Mouse (Mus musculus) layer of hippocampus, adult 11-12 months (tissue): ENCODE results near the gene Zfhx3.

Source experiments
- DNase-seq: peaks from one replicate; pipeline ENCODE4 v3.0.0; 2022; ENCODE audit warnings: low spot score

Zfhx3 gene

GRCm38 (mm10) chr8:108798012-108798411 is 855.6 kb downstream of the Zfhx3 start:
- DNase-seq = peak; percentile 36

- no peak for DNase-seq
Observed at GRCm38 (mm10) chr8:108799250-108799649, 856.8 kb downstream of the Zfhx3 start.

DNA sequence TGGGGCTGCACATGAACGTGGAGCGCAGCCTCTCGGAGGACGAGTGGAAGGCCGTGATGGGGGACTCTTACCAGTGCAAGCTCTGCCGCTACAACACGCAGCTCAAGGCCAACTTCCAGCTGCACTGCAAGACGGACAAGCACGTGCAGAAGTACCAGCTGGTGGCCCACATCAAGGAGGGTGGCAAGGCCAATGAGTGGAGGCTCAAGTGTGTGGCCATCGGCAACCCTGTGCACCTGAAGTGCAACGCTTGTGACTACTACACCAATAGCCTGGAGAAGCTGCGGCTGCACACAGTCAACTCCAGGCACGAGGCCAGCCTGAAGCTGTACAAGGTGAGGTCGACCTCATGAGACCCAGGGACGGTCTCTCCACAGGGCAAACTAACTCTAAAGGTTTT is 857.9 kb downstream of the Zfhx3 start:
- no peak for DNase-seq

GRCm38 (mm10) chr8:108803017-108803416 is 860.6 kb downstream of the Zfhx3 start:
- no peak for DNase-seq

- DNase-seq = no peak
Observed at GRCm38 (mm10) chr8:108811694-108812093, 869.2 kb downstream of the Zfhx3 start.

DNA sequence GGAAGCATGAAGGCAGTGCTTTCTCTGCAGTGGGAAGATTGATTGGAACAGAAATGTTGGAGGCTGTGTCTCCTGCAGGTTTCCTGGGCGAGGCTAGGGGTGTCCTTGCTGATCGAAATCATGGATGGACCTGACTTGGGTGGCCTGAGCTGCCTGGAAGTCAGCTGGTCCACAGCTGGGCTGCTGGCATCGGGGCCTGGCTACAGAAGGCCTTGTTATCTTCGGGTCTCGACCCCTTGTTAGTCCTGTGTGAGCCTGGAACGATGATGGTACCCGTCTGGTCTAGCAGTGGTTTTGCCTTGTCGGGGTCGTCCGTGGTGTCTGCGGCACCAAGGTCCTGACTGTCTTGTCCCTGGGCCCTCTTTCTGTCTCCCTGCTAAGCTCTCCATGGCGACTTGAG is 870.9 kb downstream of the Zfhx3 start:
- no peak for DNase-seq

DNA sequence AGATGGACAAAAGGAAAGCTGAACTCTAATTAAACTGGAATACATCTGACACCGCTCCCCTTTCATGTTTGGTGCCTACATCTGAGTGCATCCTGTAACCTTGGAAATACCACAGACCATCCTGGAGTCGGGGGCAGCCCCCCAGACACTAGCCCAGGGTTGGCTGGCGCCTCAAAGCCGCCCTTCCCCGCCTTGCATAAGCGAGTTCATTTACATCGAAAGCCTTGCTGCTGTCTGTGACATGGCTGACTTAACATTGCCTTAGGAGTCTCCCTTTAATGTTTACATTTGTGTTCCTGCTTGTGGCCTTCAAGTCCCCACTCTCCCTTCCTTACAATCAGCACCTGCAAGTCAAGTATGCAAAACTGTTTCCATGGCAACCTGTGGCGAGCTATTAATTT is 876.8 kb downstream of the Zfhx3 start:
- no peak for DNase-seq

GRCm38 (mm10) chr8:108819826-108820225 is 877.4 kb downstream of the Zfhx3 start:
- DNase-seq = no peak

- no peak for DNase-seq
Observed at GRCm38 (mm10) chr8:108820634-108821033, 878.2 kb downstream of the Zfhx3 start.

DNA sequence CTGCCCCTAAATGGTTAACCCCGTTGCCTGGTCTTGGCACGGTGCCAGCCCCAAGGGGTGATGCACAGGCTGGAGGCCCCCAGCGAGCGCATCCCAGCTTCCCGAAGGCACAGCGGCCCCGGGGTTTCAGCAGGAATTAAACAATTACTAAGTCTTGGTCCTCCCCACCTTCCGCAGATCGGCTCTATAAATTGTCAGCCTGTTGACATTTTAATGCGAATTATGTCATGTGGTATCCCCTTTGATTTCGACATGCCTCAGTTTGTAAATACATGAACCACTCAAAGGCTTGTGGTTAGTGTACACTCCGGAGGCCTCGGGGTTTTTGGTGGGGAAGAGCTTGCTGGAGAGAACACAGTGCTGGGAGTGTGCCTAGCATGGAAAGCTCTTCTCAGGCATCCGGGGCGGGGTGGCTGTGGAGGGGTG is 880.4 kb downstream of the Zfhx3 start:
- no peak for DNase-seq

DNA sequence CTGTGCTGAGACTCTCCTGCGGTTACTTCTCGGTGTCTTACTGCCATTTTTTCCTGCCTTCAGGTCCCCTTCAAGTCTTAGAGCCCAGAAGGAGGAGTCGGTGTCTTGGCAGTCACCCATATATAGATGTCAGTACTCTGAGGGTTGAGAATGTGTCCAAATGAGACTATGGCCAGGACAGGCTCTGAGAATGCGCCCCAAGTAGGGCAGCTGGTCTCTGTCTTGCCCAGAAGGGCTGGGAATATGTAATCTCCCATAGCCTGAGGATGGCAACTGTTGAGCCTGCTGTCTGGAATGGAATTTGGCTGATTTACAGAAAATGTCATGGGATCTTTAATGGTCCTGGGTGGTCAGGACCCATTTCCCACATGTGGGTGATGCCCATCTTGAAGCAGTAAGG is 881.6 kb downstream of the Zfhx3 start:
- DNase-seq = no peak

DNA sequence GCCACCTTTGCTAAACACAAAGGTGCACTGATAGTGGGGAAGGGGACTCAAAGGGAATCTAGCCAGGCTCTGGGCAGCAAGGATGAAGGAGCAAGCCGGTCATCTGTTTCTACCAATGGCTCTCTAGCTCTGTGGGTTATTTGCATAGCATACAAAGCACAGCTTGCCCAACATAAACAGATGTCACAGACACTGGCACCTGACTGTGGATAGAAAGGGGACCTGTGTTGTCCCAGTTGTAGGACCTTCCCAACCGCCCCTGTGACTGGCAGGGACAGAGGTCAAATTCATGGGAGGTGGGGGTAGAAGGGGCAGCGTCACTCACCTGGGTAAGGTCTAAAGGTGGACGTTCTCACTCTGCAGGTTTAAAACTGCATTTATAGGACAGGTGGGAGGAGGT is 884.0 kb downstream of the Zfhx3 start:
- no peak for DNase-seq

DNA sequence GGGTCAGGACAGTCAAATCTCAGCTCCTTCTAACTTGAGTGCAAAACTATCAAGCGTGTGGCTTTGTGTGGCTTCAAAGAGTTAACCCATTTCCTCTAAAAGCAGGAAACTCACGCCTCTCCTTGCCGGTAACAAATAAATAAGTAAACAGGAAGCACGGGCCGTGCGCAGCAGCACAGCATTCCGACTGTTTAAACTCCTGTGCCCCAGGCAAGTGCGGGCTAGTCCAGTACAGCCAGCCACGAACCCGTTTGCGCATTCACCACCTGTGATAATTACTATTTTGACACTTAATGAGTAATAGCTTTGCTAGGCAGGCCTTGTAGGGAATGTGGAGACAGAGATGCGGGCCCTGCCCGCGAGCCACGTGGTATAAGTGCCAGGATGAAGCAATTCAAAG is 885.0 kb downstream of the Zfhx3 start:
- DNase-seq = no peak

- peak; percentile 46 for DNase-seq
Observed at GRCm38 (mm10) chr8:108829305-108829717, 886.9 kb downstream of the Zfhx3 start.

DNA sequence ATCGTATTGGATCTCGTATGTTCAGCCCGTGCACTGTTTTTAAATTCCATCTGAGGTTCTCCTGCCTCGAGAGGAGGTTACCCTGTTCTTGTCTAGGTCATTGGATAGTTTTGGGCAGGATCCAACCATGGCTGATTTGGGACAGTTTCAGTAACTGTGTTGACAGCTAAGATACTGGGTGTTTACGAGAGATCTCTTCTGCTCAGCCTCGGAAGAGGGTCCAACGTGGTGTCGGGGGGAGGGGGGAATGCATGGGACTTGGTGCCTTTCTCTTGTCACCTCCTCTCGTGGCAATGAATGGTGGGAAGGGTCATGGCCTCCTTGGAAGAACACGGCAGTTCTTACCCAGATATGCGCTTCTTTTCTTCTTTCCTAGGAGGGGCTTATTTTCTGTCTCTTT is 892.7 kb downstream of the Zfhx3 start:
- DNase-seq = no peak

DNA sequence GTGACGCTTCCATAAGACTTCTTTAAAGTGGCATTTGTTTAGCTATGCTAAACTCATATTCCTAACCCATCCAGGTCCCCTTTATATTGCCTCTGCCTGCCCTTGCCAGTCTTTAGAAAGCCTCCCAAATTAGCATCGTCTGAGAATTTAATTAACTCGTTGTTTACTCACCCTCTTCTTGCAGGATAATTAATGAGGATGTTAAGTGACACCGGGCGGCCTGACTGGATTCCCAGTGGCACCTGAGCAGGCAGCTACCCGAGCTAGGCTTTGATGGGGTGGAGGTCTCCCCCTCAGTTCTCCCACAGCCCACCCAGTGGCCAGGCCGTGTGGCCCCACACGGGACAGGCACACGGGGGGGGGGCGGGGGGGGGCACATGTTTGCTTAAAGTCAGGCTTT is 895.3 kb downstream of the Zfhx3 start:
- no peak for DNase-seq

- DNase-seq = no peak
Observed at GRCm38 (mm10) chr8:108838761-108839160, 896.3 kb downstream of the Zfhx3 start.

DNA sequence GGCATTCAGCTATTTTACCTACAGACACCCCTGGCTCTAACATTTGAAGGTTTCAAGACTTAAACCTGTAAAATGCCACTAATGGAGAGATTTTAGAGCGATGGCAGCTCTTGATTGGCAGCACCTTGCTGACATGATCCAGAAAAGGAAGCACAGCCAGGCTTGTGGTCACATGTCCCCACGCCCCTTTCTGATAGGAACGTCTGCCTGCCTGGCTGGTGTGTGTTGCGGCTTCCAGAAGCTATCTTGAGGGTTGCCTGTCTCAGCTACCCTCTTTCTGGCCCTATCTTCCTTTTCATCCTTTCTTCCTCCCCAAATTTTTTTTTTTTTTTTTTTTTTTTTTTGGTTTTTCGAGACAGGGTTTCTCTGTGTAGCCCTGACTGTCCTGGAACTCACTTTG is 899.9 kb downstream of the Zfhx3 start:
- DNase-seq = no peak

GRCm38 (mm10) chr8:108846174-108846573 is 903.7 kb downstream of the Zfhx3 start:
- DNase-seq = no peak

DNA sequence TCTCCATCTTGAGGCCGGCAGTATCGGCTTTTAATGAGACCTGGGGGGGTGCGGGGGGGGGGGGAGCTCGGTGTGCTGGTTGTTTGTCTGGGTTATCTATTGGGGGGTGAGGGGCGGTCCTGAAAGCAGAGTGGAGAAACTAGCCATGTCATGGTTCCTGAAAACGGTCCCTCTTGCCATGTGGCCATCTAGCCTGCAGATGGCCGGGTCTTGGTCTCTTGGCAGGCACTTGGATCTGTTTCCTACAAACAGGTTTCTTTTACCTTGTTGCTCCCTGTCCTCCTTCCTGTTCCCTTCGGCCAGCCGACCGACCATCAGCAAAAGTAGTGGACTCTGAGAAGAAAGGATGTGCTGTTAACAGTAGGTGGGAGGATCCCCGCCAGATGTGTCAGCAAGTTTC is 904.4 kb downstream of the Zfhx3 start:
- no peak for DNase-seq

GRCm38 (mm10) chr8:108847356-108847755 is 904.9 kb downstream of the Zfhx3 start:
- DNase-seq = no peak

GRCm38 (mm10) chr8:108848484-108848883 is 906.0 kb downstream of the Zfhx3 start:
- DNase-seq = no peak

- DNase-seq = no peak
Observed at GRCm38 (mm10) chr8:108853028-108853427, 910.6 kb downstream of the Zfhx3 start.

- no peak for DNase-seq
Observed at GRCm38 (mm10) chr8:108854444-108855102, 912.1 kb downstream of the Zfhx3 start.

- no peak for DNase-seq
Observed at GRCm38 (mm10) chr8:108859001-108859400, 916.6 kb downstream of the Zfhx3 start.
